Mouse (Mus musculus) liver, postnatal 0 days (tissue): Measurements from ENCODE around the gene Ube2n.

ENCODE experiments used
- CTCF ChIP-seq: sonication (generic); IDR thresholded peaks from 2 replicates; pipeline ENCODE4 v1.5.1; 2016; ENCODE audit warnings: antibody characterized with exemption, low read depth
- EP300 ChIP-seq: IDR thresholded peaks from 2 replicates; pipeline ENCODE4 v1.6.1; 2016; ENCODE audit warnings: antibody characterized with exemption, low read depth, mild to moderate bottlenecking

GRCm38 (mm10) chr10:95560394-95560983, 45.5 kb downstream of the Ube2n start:
- TF ChIP-seq CTCF (no peak), EP300 (no peak)
